Mouse (Mus musculus) adrenal gland, postnatal 25 days (tissue): ENCODE data around the gene Gper1. TPM values are rescaled to one million over a fixed set of nuclear protein-coding genes. Genes with fewer than 3 reads are reported as not detected.

ENCODE experiments used
- DNase-seq: peaks from one replicate; pipeline ENCODE4 v3.0.0; 2021; ENCODE audit warnings: mixed read lengths
- long read RNA-seq: library from polyadenylated mRNA; stranded (forward); transcript quantifications from one replicate; pipeline ENCODE4 v2.0.0, GENCODE M21; 2021
- total RNA-seq: library from RNA; stranded (reverse); gene quantifications from 2 replicates; pipeline ENCODE4 v1.2.3, GENCODE M21; 2021

Gene Gper1
- 3.5 and 4.8 TPM in 2 replicates for total RNA-seq
- long read RNA-seq, transcript Gper1-201 (3 exons, 2,537 nt), result major isoform, 8 of 11 reads
- long read RNA-seq, partial matches to known transcripts, result 1 of 11 reads
- long read RNA-seq, other reads (novel, unspliced or antisense), result 2 of 11 reads

DNA sequence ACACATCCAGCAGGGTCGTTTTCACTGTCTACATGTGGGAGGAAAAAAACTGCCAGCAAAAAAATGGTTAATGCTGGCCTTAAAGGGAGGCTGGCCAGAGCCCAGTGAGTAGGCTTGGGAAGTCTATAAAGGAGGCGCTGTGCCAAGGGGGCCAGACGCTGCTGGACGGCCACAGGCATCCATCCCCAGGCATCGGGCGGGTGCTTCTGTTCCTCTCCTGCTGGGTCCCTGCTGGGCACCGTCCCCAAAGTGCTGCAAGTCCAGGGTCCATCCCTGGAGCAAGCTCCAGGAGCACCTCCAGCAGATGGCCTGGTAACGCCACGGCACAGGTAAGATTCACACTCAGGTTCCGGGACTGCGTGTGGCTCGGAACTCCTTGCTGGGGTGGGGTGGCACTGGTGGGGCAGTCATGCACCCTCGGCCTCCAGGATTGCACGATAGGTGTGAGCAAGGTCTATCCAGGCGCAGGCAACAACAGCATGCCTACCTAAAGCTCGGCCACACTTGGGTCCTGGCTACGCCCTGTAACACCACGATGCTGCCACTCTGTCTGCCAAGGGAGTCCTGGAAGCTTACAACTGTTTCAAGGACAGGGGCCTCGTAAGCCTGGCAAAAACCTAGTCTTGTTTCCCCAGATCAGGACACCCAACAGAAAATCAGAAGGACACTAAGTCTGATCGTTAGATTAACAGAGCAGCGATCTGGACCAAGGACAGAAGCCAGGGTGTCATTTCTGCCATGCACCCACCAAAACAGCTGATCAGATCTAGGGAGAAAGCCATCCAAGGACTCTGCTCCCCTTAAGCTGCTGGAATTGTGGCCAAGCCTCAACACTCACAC, at the start of gene Gper1:
TSS of gene Gper1 (plus strand) at position 126 of the 840 bp plus-strand sequence.
- DNase-seq, result peak; percentile 59

DNA sequence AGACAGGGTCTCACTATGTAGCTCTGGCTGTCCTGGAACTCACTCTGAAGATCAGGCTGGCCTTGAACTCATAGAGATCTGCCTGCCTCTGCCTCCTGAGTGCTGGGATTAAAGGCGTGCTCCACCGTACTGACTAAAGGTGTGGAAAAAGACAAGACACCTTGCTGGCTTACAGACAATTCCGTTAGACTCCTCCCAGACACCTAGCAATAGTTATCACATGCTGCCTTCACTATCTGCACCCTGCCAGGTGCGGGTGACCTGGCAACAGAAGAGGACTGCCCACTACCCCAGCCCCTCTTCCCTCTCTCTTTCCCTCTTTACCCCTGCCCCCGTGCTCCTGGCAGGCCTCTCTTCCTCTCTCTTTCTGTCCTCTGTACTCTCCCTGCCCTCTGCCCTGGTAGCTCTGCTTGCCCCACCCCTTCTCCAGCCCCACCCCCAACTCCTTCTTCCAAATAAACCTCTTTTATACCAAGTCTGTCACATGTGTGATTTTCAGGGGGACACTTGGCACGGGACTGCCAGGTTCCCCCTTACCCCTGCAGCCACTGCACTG, 49.0 kb upstream of the Gper1 start:
- no peak for DNase-seq

DNA sequence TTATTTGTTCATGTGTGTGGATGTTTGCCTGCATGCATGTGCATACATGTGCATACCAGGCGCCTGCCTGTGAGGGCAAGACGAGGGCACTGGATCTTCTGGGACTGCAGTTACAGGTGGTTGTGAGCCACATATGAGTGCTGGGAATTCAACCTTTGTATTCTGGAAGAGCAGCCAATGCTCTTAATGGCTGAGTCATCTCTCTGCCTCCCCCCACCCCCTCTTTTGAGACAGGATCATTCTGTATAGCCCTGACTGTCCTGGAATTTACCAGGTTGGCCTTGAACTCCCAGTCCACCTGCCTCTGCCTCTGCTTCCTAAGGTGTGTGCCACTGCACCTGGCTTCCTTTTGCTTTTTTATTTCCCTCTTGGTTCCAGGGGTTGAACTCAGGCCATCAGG, 48.1 kb upstream of the Gper1 start:
- no peak for DNase-seq

DNA sequence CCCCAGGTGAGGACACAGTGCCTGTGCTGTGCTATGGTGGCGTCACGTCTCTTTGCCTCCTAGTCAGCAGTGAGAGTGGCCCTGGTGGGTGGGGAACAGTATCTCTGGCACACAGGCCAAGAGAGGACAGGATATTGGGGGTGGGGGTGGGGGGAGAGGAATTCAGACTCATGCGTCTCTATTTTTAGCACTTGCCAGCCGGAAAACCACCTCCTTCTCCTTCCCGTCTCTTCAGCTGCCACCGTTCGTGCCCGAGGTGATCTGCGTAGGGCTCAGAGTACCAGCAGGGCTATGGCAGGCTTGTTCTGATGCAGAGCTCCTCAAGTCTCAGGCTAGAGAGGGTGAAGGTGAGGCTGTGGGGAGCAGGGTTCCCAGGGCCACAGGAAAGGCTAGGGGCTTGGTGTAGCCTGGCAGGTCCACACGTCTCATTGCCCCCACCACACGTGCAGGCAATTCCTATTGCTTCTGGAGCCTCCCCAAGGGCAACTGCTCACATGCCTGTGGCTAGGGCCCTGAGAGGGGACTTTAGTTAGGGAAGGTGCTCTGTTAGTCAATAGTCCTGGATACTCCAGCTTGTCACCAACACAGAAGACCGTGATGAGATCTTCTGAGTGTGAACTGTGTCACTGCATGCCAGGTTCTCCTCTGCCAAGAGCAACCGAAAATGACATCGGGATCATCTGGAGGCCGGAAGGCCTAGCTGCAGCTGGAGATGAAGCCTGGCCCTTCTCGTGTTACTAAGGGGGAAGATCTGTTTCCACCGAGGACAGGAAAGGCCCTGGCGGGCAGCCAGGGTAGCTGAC, 45.3 kb upstream of the Gper1 start, which contains the start of gene Gpr146:
TSS of gene Gpr146 (plus strand) at position 230 of the 803 bp plus-strand sequence.
- peak; percentile 75 for DNase-seq

DNA sequence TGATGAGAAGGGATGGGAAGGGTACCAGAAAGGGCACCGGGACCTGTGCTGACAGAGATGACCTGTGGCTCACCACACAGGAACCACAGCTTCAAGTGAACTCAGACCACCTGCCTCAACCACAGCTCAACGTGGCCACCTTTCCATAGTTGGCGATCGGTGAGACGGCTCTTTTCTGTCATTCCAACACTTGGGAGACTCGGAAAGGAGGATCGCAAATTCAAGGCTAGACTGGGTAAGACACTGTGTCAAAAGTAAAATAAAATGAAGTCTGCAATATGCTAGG, 44.7 kb upstream of the Gper1 start:
- DNase-seq, result no peak

DNA sequence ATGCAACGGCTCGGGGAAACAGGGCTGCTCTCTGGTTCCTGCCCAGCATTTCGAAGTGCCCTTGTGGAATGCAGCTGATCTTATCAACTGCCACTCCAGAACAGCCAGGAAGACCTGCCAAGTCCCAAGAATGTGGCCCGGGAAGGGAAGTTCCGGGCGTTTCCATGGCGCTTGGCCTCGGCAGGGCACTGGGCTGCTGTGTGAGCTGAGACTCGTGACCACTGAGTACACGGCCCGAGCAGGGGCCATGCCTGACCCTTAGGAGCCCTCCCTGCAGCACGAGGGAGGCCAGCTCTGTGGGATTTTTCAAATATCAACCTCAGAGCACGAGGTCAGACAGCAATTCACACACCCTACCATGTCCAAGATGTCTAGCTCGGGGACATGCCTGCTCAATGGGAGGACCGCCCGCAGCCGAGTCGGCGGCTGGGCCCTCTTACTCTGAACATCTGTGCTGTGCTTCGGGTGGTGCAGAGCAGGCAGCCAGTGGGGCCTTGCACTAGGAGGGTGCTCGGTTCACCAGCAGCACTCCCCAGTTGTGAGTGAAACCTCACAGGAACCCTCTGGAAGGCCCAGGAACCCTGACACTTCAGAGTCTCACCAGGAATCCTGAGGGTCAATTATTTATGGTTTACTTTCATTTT, 43.8 kb upstream of the Gper1 start:
- DNase-seq, result peak; percentile 78

DNA sequence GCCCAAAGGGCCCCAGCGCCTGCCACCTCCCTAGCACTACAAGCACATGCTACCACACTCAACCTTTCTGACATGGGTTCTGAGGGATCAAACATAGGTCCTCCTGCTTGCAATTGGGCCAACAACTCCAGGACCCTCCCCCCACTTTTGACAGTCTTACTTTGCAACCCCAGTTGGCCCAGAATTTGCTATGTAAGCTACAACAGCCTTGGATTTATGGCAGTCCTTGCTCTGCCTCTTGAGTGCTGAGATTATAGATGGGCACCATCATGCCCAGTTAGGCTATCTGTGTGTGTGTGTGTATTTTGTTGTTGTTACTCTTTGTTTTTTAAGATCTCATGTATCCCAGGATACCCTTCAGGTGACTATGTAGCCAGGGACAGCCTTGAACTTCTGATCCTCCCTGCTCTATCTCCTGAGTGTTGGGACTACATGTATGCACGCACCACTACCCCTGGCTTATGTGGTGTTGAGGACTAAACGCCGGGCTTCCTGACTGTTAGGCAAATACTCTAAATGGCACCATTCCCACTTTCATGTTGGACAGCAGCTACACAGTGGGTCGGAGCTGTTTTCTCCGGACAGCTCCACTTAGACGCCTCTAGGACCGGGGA, 43.1 kb upstream of the Gper1 start:
- DNase-seq, result no peak

DNA sequence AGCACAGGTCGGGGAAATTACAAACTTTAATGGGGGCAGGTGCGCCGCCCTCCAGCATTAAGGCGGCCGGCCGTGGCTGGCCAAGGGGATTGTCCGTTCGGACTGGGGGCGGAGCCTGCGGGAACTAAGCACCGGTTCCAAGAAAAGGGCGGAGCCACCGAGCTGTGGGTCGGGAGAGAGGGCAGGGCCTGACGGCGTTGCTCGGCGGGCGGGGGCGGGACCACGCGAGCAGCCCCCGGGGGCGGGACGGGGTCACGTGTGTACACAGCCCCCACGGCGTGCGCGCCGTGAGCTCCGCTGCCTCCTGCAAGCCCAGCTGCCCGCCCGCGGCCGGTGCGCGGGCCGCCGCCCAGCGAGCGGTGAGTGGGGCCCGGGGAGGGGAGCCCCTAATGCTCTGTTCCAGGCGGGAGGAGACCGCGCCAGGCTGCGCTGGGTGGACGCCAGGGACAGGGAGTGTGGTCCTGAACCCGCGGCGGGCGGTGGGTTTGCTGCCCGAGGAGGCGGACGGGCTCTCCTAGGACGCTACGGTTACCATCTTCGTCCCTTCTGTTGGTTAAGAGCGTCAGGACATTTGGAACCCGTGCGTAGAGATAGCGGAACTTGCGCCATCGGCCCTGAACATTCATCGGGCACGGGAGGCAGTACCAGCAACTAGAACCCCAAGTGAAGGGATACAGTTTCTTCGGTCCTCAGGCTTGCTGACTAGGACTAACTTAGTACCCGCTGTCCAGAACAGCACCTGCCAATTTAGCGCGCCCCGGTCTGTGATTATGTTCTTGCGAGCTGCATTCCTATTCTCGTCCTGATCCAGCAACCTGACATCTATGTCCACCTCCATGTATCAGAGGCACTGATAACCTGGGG, 42.3 kb upstream of the Gper1 start:
- DNase-seq, result peak; percentile 97

DNA sequence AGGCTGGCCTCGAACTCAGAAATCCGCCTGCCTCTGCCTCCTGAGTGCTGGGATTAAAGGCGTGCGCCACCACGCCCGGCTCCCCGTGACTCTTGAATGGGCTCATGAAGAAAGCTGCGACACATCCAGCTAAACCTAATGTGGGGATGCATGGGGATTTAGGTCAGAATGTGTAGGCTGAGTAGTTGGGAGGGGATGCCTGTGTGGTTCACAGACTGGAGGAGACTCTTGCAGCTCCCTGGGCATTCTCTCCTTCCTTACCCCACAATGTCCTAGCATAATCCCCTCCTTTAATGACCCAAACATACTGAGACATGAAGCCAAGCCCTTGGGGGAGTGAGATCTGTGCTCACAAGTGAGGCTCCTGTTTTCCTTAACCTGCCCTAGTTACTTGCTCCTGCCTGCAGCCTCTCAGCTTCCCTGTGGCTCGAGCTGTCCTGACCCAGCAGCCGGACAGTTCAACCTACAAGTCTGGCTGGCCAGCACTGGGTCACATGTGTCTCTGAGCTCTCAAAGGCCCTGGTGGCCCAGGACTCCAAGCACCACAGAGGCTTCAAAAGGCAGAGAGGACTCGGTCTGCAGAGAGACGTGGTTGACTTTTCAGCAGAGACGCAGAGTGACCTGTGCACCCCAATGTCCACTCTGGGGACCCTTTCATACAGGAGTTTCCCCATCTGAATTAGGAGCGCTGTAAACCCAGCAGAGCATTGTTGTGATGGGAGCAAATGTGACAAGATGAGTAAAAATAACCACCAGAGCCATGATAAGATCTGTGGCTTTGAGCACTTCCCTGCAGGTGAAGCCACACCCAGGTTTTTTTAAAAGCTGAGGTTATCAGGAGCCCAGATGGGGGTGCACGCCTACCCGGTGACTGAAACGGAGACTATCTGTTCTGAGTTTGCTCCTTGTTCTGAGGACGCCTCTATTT, 41.1 kb upstream of the Gper1 start:
- no peak for DNase-seq

DNA sequence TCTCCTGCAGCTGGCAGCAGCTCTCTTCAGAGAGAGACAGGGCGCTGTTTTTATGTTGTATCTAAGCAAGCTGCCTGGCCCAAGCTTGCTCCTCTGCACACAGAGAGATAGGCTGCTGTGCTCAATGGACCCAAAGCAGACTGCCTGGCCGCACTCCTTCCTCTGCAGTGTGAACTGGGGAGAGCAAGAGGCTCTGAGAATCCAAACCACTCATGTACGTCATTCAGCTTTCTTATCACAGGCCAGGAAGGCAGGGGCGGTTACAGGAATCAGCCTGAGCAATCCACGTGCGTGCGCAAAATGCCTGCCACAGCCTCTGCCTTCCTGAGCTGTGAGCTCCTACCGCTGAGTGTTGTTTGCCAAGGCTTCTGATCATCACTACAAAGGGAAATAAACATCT, 40.2 kb upstream of the Gper1 start:
- peak; percentile 40 for DNase-seq

DNA sequence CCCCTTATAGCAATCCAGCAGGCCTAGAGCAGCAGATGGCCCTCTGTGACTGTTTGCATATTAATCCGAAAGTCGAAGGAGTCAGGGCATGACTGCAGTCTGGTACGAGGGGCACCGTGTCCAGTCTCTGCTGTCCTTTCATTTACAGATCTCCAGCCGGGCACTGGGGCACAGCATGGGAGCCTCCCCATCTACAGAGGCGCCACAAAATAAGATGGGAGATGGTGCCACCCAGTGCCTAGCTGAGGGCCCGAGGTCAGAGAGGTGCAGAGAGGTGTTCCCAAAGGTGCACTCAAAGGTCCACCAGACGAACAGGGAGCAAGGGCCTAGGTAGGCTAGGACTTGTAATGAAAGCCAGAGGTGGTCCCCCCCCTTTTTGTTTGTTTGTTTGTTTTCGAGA, 39.7 kb upstream of the Gper1 start:
- DNase-seq, result no peak

DNA sequence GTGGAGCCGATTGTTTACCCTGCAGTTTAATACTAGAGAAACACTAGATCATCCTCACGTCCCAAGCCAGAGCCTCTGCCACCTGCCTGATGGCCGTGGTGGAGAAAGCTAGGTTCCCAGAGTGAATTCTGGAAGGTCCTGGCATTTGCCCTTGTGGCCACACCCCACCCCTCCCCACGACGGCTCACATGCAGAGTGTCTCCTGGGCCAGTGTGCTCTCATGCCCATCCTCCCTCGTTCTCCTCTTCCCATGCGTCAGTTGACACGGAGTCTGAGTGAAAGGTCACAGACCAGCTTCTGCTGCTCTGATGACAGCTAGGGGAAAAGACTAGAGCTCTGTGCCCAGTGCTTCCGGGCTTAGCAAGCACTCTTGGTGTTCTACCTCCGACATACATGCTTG, 38.4 kb upstream of the Gper1 start:
- DNase-seq, result peak; percentile 53

DNA sequence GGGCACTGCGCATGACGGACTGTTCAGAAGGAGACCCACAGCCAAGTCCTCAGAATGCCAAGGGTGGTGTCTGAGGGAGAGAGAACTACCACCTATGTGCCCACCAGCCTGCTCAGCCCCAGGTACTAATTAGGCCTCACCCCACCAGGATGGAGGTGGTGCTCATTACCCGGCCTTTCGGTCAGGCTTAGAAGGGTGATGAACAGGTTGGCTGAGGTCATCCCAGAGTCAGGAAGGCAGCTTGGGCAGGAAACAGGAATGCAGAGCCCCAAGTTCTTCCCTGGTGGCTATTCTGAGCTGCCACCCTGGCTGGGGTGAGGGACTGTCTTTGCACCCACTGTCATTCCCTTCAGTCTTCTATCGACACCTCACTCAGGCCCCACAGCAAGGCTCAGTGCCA, 36.9 kb upstream of the Gper1 start:
- no peak for DNase-seq

DNA sequence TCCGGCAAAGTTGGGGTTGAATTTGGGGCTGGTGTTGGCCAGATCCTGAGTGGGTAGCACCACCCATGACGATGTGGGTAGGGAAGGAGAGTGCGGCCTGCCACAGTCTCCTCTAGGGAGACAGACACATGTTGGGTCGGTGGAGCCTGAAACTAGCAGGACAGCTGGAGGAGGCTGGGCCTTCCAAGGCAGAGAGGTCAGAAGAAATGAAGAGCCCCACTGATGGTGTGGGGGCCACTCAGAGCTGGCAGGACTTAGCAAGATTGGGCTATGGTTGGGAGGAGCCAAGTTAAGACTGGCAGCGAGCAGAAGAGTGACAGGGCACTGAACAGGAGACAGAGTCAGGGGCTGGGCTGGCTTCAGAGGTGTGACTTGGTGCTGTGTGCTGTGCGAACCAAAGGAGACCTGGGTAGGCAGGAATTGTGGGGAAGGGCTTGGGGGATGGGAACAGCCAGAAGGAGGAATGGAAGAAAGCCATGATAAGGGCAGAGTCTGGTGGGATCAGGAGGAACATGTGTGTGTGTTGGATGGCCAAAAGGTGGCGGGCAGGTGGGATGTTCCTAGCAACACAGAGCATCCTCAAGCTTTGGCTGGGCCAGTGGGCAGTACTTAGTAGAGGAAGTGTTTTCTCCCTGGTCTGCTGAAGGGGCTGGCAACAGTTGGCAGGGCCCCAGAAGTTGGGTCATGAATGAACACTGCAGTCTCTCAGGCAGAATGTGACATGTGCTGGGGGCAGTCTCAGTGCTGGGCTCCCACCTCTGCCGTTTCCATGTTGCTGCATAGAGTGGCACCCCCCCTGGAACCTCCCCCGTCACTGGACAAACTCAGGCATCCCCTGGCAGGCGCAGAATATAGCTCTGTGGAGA, 35.4 kb upstream of the Gper1 start:
- no peak for DNase-seq

DNA sequence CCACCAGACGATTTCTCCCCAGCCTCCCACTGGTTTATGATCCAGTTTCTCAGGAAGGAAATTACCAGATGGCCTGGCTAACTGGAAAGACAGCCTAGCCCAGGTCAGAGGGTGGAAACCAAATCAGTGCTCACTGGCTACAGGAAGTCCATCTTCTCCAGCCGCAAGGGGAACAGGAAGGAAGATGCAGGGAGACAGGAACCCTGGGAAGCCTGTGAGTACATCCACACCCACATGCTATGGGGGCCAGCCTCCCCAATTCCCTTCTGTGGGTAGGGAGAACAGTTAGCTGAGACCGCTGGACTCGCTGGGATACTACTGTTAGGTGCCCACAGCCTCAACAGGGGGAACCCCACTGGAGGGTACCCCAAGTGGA, 34.8 kb upstream of the Gper1 start:
- DNase-seq, result no peak

DNA sequence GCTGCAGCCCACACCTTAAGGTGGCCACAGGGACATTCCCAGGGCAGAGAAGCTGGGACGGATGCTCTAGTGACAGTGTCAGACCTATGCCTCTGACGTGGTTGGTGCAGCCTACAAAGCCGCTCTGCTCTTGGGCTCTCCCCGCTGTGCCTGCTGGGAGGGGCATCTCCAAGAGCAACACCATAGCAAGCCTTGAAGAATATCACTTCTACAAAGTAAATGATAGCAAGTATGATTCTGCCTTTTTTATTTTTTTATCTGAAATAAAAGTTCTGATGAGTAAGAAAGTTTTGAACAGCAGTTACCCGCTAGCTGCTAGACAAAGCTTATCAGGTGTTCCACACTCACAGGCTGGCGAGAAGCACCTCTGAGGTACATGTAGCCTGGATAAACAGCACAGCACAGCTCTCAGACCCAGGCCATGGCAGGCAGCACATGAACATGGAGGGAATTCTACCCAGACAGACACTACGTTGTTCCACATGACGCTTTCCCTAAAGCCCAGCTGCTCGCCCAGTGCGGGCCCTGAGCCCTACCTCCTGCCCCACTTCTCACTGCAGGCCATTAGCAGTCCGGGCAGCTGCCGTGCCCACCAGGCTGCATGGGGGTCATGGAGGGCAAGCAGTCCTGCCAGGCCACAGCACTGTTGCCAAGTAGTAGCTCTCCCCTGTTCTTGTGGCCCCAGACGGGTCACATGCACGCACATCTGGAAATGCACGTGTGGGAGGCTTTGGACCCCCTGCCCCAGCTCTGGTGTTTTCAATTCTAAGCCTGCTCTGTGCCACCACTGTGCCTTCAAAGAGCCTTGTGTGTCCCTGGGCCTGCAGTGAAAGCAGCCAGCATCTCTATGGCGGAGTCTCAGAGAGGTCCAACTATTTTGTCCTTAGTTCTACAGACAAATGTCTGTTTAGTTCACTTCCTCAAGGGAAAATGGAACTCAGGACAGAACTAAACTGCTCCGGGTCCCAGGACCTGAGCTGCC, 34.0 kb upstream of the Gper1 start:
- no peak for DNase-seq

DNA sequence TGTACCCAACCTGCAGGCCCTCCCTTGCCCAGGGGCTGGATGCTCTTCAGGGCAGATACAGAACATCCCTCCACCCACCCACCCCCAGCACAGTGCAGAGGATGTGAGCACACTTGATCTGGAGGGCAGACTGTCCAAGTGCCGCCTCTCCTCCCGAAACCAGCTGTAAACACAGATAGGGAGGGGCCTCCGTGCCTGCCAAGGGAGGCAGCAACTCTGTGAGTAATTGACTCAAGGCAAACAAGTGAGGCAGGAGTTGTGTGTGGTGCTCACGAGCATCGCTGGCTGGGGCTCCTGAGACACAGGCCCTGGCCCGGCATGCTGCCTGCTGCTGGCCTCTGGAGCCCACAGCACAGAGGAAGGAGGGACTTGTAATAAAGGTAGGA, 33.3 kb upstream of the Gper1 start:
- peak; percentile 66 for DNase-seq
